Mouse (Mus musculus): ENCODE results near the gene Capg.

Capg gene

DNA sequence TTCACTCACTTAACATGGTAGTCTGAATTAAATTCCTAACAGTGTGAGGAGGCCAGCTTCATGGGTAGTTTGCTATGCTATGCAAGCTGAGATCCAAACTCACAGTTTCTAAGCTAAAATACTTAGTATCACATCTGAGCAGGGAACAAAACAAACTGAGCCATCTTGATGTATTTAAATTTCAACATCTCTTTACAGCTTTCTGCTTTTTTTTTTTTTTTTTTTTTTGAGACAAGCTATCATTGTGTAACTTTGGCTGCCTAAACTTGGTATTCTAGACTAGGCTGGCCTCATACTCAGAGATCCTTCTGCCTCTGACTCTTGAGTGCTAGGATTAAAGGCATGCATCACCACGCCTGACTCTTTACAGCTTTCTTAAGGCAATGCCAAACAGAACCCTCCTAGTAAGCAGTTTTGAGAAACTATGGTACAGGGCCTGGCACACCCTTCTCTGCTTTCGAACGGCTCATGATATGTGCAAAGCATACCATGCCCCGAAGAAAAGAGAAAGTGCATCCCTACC is 64.5 kb downstream of the Capg start:
- no peak for DNase-seq (ENCODE audit: low spot score in 2 of 2)

- no peak for DNase-seq (ENCODE audit: low spot score in 2 of 2)
Observed at GRCm38 (mm10) chr6:72610261-72610660, 66.1 kb downstream of the Capg start.
